Mouse (Mus musculus): ENCODE measurements around the gene Grb7.

The Grb7 gene

GRCm38 (mm10) chr11:98470795-98471194 lies 24.6 kb downstream of the Grb7 start:
- no peak for DNase-seq (ENCODE audit: low read depth, low spot score)

- peak; percentile 73 for DNase-seq (ENCODE audit: low read depth, low spot score)
Observed at GRCm38 (mm10) chr11:98472696-98473095, 26.5 kb downstream of the Grb7 start.

GRCm38 (mm10) chr11:98473916-98474479 lies 27.8 kb downstream of the Grb7 start:
- no peak for DNase-seq (ENCODE audit: low read depth, low spot score)

GRCm38 (mm10) chr11:98474967-98475366 lies 28.8 kb downstream of the Grb7 start:
- DNase-seq (ENCODE audit: low read depth, low spot score) = no peak

GRCm38 (mm10) chr11:98475630-98476433 lies 29.6 kb downstream of the Grb7 start:
- no peak for DNase-seq (ENCODE audit: low read depth, low spot score)

- no peak for DNase-seq (ENCODE audit: low read depth, low spot score)
Observed at GRCm38 (mm10) chr11:98476434-98476807, 30.2 kb downstream of the Grb7 start.

GRCm38 (mm10) chr11:98477011-98477701 lies 31.0 kb downstream of the Grb7 start:
- DNase-seq (ENCODE audit: low read depth, low spot score) = no peak

- DNase-seq (ENCODE audit: low read depth, low spot score) = no peak
Observed at GRCm38 (mm10) chr11:98479026-98479939, 33.1 kb downstream of the Grb7 start.

- DNase-seq (ENCODE audit: low read depth, low spot score) = no peak
Observed at GRCm38 (mm10) chr11:98479940-98480497, 33.8 kb downstream of the Grb7 start.

- no peak for DNase-seq (ENCODE audit: low read depth, low spot score)
Observed at GRCm38 (mm10) chr11:98481231-98481630, 35.0 kb downstream of the Grb7 start.

GRCm38 (mm10) chr11:98482067-98482466 lies 35.9 kb downstream of the Grb7 start:
- no peak for DNase-seq (ENCODE audit: low read depth, low spot score)

- DNase-seq (ENCODE audit: low read depth, low spot score) = no peak
Observed at GRCm38 (mm10) chr11:98485749-98486148, 39.6 kb downstream of the Grb7 start.

GRCm38 (mm10) chr11:98487526-98488040 lies 41.4 kb downstream of the Grb7 start:
- no peak for DNase-seq (ENCODE audit: low read depth, low spot score)

GRCm38 (mm10) chr11:98488540-98489234 lies 42.5 kb downstream of the Grb7 start:
- no peak for DNase-seq (ENCODE audit: low read depth, low spot score)

GRCm38 (mm10) chr11:98491571-98491970 lies 45.4 kb downstream of the Grb7 start:
- DNase-seq (ENCODE audit: low read depth, low spot score) = no peak

GRCm38 (mm10) chr11:98492959-98493358 lies 46.8 kb downstream of the Grb7 start:
- DNase-seq (ENCODE audit: low read depth, low spot score) = no peak

GRCm38 (mm10) chr11:98493394-98493793 lies 47.2 kb downstream of the Grb7 start:
- no peak for DNase-seq (ENCODE audit: low read depth, low spot score)

- DNase-seq (ENCODE audit: low read depth, low spot score) = no peak
Observed at GRCm38 (mm10) chr11:98495176-98495719, 49.1 kb downstream of the Grb7 start.

- peak; percentile 56 for DNase-seq (ENCODE audit: low read depth, low spot score)
Observed at GRCm38 (mm10) chr11:98497388-98498288, 51.4 kb downstream of the Grb7 start.
